Mouse (Mus musculus): ENCODE data around the gene Orm2.

Orm2 gene

DNA sequence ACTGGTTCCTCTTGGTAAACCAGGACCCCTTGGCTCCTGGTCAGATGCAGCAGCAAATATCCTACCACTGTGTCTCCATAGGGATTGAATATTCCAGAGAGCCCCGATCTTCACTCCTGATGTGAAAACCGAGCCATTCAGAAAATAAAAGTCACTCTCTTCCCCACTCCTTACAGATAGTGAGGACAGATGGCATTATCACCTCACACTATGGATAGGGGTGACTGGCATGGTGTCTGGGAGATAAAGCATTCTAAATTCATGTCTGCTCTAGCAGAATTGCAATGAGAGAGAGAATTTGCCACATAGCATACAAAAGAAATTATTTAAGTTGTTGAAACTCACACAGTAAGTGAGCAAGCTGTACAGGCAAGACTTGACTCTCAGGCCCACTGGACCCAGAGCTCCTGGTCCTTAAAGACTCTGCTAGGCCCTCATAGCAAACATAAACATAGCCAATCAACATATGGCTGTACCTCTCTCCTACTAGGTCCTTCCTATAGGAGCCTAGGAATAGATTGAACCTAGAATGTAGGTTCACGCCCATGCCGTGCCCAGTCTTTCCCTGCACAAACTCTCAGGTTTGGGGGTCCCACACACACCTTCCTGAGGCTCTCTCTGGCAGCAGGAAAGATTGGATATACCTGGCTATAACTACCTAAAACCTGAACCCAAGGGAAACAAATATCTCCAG, 20.6 kb downstream of the Orm2 start:
- DNase-seq (ENCODE audit: low spot score): no peak

DNA sequence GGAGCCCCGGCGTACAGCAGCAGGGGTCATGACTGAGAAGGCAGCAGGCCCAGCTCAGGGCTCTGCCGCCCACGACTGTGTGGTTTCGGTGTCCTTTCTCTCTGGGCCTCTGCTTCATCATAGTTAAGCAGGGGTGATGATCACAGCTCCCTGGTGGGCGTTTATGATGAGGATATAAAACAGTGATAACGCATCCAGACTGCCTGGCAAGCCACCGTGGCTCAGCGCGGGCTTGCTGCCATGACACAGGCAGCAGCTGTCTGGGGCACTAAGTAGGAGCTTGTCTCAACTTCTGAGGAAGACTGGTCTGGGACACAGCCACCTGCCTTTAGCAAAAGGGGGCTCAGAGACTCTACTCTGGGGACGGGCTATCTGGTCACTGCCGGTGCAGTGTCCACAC, 21.2 kb downstream of the Orm2 start:
- no peak for DNase-seq (ENCODE audit: low spot score)

DNA sequence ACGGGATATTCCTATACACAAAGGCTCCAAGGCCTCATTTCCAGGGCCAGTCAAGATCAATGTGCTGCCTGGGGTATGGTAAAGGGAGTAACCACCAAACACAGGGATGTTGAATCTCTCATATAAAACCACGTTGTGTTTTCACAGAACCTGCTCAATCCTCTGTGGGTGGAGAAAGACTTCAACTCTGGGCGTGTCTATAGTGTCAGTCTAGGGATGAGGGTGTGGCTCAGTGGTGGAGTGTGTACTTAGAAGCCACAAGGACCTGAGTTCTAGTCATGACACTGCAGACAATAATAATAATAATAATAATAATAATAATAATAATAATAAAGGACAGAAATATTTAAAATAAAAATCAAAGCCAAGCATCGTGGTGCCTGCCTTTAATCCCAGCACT, 22.0 kb downstream of the Orm2 start:
- DNase-seq (ENCODE audit: low spot score): no peak

DNA sequence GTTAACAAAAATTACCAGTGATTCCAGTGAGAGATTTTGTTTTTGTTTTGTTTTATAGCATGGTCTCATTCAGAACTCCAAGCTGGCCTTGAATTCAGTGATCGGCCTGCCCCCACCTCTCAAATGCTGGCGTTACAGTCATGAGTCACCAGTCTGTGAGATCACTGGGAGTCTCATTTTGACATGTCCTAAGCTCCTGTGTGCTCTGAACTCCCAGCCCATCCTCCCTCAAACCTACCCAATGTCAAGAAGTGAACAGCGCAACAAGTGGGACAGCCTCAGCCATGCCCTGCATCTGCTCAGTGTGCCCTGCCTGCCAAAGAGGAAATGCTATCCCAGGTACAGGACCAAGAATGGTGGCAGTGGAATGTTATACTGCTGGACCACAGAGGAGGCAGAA, 23.0 kb downstream of the Orm2 start:
- no peak for DNase-seq (ENCODE audit: low spot score)

DNA sequence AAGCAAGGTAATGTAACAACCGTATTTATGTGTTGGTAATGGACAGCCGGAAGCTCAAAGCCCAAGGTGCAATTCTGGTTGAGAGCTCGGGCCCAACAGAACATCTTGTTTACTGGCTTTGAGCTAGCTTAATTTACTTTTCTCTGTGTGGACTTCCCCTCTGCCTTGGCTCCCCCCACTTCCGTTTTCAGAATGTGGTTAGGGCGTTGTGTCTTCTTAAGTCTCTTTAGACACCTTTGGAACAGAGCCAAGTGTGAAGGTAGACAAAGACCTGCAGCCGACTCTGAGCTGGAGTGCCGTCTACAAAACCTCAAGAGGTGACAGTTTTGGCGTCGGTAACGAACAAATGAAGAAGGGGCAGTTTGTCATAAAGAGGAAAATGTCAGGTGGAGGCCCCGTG, 23.5 kb downstream of the Orm2 start:
- DNase-seq (ENCODE audit: low spot score): no peak

DNA sequence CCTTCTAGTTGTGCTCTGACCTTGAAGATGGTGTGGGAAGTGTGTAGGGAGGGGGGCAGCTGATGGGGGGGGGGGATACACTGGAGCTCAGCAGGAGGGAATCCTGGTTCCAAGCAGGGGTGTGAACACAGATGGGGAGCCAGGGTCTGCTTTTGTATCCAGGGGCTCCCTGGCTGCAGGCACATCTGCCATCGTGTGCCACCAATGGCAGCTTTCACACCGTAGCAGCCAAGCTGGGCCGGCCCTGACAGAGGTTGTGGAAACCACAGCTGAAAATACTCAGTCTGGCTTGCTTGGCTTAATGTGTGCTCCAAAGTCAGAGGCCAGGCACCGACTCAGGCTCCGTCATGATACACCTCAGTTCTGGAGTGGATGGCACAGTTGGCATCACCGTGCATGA, 25.8 kb downstream of the Orm2 start:
- DNase-seq (ENCODE audit: low spot score): no peak

DNA sequence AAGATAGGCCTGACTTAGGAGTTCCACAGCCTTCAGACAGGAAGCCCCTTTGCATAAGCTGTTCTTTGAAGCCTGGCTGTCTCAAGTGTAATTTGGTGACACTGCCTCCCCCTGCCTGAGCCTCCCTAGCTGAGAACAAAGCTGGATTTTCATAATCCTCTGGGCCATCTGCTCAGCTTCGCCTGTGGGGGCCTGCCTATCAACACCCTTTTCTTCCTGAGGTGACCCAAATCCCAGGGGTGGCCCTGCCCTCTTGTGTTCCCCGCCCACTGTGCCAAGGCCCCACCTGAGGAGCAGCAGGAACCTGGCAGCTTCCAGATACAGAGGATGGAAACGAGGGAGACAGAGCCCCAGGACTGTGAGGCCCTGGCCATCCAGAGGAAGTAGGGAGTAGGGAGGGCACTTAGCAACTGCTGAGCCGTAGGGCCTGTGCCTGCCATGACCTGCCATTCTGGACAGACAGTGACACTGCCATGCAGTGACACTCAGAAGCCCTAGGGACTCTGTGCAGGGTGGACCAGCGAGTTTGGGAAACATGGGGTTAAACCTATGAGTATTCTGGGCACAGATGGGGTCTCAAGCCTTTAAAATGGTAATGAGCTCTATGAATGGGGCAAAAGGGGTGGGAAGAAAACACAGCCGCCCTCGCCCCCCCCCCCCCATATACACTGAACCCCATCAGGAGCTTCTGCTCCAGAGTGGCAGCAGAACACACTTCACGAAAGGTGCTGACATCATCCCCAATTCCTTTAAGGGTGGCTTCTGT, 27.1 kb downstream of the Orm2 start:
- DNase-seq (ENCODE audit: low spot score): no peak

DNA sequence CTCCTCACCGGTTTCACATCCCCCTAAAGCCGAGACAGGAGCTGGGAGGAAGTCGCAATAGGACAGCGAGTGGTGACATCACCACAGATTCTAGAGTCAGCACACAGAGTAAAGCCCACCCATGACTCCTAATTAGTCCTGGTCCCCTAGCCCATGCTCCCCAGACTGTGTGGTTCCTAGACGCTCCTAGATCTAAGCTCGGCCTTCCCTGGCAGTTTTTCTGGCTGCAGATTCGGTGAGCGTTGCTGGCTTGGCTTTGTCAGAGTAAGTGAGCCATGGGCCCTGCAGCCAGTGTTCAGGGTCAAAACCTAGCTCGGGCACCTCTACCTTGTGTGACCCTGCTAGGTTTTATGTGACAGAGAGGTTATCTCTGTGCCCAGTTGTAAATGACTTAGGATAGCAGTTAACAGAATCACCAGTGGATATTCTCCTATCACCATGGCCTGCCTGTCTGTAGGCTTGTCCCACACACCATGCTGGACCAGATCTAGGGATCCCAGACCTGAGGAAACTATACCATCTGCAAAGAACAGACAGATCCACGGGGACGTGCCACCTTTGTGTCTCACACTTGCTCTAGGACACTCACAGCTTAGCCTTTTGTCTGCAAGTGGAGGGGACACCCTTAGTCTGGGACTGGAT, 27.8 kb downstream of the Orm2 start:
- DNase-seq (ENCODE audit: low spot score): no peak

DNA sequence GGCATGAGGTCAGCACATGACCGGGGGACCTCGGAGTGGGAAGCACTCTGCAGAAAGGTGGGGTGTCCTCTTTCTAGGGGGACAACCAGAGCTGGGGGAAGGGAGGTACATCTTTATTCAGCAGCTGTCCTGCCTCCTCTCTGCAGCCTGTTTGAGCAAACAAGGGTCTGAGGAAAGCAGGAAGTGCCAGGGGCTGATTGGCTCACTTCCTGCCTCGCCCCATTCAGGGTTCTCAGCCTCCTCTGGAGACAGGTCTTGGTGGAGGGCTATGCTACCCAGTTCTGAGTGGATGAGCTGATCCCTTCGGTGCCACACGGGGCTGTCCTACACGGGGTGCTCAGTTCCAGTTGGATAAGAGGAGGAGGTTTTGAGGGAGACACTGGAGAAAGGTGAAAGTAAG, 29.1 kb downstream of the Orm2 start:
- no peak for DNase-seq (ENCODE audit: low spot score)

DNA sequence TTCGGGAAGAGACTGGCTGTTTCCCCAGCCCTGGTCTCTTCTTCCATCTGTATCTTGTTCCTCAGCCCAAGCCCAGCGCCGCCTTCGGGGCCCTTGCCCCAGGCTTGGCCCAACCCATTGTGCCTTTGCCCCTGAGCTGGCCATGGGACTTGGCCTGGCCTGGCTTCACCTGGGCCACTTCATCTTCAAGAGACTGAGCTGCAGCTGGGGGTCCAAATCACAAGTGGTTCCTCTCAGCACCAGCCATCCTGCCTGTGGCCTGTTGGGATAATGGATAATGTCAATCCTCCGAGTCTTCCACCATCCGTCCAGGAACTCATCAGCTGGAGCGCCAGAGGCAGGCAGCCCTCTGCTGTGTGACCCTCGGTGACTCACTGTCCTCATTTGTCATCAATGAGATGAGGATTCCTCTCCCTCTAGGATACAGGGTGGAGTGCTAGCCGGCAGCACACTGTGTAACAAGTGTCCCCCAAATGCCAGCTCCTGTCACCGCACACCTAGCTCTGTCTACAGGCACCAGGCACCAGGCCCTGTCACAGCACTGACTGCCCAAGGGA, 35.8 kb downstream of the Orm2 start:
- DNase-seq (ENCODE audit: low spot score): no peak

DNA sequence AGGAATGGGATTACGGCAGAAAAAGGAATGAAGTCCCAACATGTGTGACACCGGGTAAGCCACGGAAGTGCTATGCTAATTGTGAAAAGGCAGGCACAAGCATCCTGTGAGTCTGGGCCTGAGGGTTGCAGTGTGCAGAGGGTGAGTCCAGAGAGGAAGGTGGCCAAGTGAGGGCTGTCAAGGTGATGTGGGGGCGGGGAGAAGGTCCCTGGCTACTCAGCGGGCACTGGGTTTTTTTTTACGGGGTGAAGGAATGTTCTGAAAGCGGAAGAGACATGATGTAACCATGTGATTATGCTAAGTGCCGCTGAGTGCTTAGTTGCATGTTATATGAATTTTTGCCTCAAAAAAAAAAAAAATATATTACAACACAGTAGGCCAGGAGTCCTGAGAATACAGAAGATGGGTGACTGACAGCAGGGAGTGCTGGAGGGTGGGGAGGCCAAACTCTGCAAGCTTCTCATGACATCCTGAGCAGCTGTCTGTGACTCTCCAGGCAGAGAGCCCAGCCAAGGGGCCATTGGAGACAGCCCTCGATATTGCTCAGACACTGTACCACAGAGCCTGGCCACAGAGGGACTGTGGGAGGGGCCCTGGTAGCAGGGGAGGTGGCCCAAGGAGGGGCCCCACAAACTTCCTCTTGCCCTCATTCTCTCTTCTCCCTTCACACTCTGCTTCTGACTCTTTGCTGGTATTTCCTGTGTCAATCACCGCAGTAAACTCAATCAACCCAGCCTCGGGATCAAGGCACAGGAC, 36.8 kb downstream of the Orm2 start:
- DNase-seq (ENCODE audit: low spot score): no peak

DNA sequence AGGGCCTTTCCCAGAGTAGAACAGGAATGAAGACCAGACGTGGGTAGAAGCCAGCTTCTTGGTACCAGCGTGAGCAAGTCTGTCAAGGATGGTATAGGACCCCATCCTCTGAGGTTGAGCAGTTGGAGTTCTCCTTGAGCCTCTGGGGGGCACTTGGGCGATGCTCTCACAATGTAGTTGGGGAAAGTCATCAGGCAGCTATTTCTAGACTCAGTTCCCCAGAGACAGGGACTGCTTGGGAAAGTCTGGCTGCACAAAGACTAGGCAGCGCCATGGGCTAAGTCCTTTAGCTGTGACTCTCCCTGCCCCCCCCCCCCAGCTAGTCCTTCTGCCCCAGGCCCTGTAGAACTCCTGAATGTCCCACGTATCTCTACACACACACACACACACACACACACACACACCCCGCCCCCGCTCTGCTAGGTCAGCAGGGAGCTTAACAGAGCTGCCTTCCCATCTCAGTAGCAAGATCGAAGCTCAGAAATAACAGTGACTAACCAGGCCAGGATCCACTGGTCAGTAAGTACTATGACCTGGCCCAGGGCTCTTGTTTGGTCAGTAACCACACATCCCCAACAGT, 37.5 kb downstream of the Orm2 start:
- DNase-seq (ENCODE audit: low spot score): no peak

DNA sequence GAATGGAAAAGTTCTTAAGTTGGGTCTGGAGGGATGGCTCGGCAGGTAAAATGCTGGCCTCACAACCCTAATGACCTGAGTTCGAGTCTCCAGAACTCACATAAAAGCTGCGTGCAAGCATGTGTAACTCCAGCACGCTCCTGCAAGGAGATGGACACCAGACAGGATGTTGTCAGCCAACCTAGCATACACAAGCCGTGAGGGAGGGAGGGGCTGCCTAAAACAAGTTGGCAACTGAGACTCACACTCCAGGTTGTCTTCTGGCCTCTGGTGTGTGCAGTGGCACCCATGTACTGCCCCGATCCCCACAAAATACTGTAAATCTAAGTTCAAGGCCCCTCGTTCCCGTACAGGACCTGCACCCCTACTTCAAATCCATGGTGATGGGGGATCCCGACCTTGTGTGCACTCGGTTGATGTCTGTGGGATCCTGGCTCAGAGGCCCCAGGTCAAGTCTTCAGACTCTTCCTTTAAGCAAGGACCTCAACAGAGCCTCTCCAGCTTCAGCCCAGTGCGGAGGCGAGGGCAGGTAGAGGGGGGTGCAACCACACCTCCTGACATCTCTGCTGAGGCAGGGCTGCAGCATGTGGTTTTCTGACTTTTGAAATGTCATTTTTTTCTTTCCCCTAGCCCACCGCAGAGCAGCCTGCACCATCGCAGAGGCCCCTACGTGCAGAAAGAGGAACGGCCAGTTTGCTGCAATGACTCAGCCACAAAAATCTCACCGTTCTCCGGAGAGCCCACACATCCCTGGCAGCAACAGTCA, 38.5 kb downstream of the Orm2 start:
- no peak for DNase-seq (ENCODE audit: low spot score)

DNA sequence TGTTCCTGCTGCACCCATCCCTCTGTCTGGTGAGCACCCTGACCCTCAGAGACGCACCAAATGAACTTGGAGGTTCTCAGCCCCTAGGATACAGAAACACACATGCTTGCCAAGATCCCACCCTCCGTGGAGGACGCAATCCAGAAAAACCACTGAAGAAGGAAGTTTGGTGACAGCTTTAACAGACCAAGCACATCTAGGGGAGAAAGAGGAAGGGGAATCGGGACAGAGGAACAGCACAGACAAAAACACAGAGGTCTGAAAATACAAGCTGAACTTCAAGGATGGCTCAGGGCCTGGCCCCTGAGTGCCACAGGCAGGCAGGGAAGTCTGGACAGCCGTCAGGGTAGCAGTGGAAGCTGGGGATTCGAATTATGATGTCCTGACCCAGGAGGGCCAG, 39.4 kb downstream of the Orm2 start:
- DNase-seq (ENCODE audit: low spot score): no peak

DNA sequence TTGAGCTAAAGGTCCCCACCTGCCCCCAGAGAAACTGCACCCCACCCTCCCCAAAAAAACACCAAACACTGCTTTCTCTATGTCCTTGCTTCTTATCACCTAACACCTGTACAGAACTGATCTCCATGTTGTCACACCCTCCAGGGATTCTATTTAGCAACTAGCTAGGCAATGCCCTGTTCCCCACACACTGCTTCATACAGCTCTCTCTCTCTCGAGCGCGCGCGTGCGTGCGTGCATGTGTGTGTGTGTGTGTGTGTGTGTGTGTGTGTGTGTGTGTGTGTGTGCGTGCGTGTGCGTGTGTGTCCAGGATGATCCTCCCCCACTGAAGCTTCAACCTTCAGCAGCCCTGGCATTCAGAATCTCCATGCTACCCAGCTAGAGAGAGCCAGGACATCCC, 39.8 kb downstream of the Orm2 start:
- no peak for DNase-seq (ENCODE audit: low spot score)

DNA sequence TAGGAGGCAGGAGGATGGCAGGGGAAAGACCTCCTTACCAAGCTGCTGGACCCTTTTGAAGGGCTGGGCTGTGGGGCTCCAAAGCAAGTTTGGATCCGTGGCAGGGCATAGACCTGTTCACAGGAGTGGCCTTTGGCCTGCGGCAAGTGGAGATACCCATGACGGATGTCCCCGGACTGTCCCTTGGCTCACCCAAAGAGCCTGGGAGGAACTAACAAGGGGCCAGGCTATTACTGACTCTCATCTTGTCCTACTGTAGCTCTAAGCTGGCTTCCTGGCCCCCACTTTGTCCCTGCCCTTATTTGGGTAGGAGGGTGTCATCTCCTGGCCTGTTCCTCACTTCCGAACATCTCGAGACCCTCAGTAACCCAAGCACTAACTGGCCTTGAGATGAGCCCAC, 40.3 kb downstream of the Orm2 start:
- no peak for DNase-seq (ENCODE audit: low spot score)

DNA sequence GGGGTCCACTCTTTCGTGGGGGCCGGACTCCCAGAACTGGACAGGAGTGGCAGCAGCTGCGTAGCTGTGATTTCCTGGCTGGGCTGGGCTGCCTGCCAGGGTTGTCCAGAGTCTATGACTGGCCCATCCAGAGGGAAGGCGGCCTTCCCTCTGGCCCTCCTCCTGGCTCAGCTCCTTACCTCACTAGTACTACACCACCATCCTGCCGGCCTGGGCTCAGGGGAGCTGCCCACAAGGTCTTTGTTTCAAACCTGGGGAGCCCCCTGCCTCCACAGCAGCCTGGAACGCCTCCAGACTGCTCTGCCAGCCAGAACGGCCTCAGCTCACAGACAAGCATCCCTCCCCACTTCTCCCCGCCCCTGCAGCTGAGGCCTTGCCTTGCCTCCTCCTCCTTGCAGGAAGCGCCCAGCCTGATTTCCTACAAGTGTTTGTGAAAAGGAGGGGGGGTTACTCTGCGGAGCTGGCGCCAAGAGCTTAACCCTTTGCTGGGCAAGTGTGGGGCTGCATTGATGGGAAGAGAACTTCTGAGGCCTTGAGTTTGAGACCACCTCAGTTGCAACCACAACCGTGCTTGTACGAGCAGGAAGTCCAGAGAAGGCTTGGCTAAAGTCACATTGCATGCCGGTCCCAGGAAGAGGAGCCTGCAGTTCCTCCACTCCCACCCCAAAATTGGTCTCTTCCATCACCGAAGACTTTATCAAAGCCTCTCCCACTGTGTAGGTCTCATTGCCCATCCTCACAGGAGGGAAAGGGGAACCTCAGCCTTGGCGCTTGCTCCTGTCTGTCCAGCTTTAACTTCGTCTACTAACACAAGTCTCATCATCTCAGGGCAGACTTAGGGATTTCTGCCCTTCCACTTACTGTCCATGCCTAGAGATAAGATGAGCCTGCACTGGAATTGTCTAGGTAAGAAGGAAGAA, 41.1 kb downstream of the Orm2 start, which contains the start of gene Akna:
TSS of gene Akna (minus strand) at position 315 of the 920 bp plus-strand sequence.
- DNase-seq (ENCODE audit: low spot score): peak; percentile 45

DNA sequence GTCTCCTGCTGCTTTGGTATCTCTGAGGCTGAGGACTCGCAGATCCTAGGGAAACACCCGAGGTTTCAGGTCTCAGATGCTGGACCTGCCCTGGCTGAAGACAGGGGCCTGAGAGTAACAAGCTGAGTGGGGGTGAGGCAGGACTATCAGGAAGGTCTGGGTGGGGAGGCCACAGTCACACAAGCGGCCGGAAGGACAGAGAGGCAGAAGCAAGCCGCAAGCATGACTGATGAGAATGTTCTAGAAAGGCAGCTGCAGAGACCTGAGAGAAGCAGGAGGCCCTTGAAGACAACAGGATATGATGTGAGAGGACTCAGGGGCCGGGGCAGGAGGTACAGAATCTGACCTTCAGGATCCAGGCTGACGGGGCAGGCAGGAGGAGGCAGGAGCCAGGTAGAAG, 42.0 kb downstream of the Orm2 start:
- DNase-seq (ENCODE audit: low spot score): no peak

DNA sequence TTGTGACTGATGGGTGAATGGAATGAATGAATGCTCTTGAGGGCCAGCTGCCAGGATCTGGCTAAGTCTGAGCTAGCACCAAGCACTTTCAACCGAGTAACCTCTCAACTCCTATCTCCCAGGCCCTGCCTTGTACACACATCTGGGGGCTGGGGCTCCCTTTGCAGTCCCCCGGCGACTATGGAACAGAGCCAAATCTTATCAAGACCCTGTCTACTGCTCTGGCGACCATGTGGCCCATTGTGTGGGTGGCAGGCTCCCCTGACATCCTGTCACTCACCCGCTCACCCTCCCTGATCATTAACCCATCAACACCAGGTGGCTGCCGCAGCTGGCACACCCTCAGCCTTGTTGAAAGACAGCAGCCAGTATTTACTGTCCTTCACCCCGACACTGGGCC, 42.8 kb downstream of the Orm2 start:
- no peak for DNase-seq (ENCODE audit: low spot score)

DNA sequence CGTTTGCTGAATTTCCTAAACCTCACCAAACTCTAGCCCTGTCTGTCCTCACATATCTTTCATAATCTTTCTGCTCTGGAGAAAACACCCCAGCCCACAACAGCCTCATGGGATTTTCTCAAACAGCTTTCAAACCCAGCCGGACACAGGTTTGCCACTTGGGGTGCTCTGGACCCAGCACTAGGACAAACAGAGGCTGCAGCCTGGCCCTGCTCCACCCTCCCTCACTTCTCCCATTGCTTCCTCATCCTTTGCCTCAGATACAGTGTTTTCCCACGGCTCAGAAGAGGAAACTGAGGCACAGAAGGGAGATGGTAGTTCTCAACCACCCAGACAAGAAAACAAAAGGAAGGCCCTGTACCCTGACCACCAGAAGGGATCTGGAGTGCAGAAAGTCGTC, 43.4 kb downstream of the Orm2 start:
- no peak for DNase-seq (ENCODE audit: low spot score)
